Mouse (Mus musculus) G1E-ER4 (cell line): ENCODE results near the gene Slc26a9. TPM values are rescaled to one million over a fixed set of nuclear protein-coding genes. Genes with fewer than 3 reads are reported as not detected.

ENCODE experiments used
- GATA1 ChIP-seq: IDR thresholded peaks from one replicate; pipeline ENCODE4 v1.8.0; 2012; ENCODE audit warnings: low read length, inconsistent platforms
- polyA plus RNA-seq: library from polyadenylated mRNA; stranded (reverse); fragments of >175 nt; gene quantifications from 2 replicates; pipeline ENCODE4 v1.2.3, GENCODE M21; 2012

The Slc26a9 gene
- polyA plus RNA-seq, 1 experiment, result 0.02 TPM

GRCm38 (mm10) chr1:131751891-131752311 is 8.1 kb downstream of the Slc26a9 start:
- no peak for TF ChIP-seq GATA1

GRCm38 (mm10) chr1:131754212-131754829 is 10.5 kb downstream of the Slc26a9 start:
- peak; percentile 79 for TF ChIP-seq GATA1

GRCm38 (mm10) chr1:131754916-131755315 is 11.1 kb downstream of the Slc26a9 start:
- no peak for TF ChIP-seq GATA1

GRCm38 (mm10) chr1:131757211-131757610 is 13.4 kb downstream of the Slc26a9 start:
- no peak for TF ChIP-seq GATA1

GRCm38 (mm10) chr1:131758796-131759195 is 15.0 kb downstream of the Slc26a9 start:
- no peak for TF ChIP-seq GATA1

- TF ChIP-seq GATA1, result no peak
Measured at GRCm38 (mm10) chr1:131759667-131760427, 16.0 kb downstream of the Slc26a9 start.

GRCm38 (mm10) chr1:131760428-131760820 is 16.6 kb downstream of the Slc26a9 start:
- no peak for TF ChIP-seq GATA1

- no peak for TF ChIP-seq GATA1
Measured at GRCm38 (mm10) chr1:131761079-131761831, 17.4 kb downstream of the Slc26a9 start.

- TF ChIP-seq GATA1, result no peak
Measured at GRCm38 (mm10) chr1:131763683-131764082, 19.9 kb downstream of the Slc26a9 start.

- TF ChIP-seq GATA1, result no peak
Measured at GRCm38 (mm10) chr1:131764581-131765338, 20.9 kb downstream of the Slc26a9 start.

GRCm38 (mm10) chr1:131765357-131766001 is 21.7 kb downstream of the Slc26a9 start:
- no peak for TF ChIP-seq GATA1

GRCm38 (mm10) chr1:131769296-131769695 is 25.5 kb downstream of the Slc26a9 start:
- TF ChIP-seq GATA1, result no peak

- TF ChIP-seq GATA1, result no peak
Measured at GRCm38 (mm10) chr1:131770656-131771055, 26.8 kb downstream of the Slc26a9 start.

- TF ChIP-seq GATA1, result no peak
Measured at GRCm38 (mm10) chr1:131771440-131771839, 27.6 kb downstream of the Slc26a9 start.

GRCm38 (mm10) chr1:131794591-131794990 is 50.8 kb downstream of the Slc26a9 start:
- no peak for TF ChIP-seq GATA1
